Mouse (Mus musculus): Measurements from ENCODE around the gene Bcan. TPM values are rescaled to one million over a fixed set of nuclear protein-coding genes. Genes with fewer than 3 reads are reported as not detected.
A peak's percentile ranks its signal among the peaks of the same experiment; 100 is the strongest.

Gene Bcan
- total and polyA plus RNA-seq, 2 experiments from 2014 or later, result 229 to 347 TPM

DNA sequence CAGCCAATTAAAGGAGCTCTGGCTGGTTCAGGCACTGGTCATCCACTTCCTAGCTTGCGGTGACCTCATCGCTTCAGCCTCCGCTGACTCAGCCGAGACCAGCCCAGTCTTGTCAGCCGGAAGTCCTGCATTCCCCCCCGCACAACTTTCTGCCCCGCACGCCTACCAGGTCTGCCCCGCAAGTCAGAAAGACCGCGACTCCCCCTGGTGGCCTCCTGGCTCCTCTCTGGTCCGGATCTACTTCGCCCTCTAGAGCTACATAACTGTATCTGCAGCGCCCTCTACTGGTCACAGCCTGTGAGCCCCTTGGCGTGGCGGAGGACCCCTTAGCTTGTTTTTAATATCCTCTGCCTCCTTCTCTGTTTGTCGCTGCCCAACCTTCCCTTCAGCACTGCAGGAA is 13.2 kb downstream of the Bcan start:
- peak overlapping the region; percentile 30 for H3K4me3 ChIP-seq (ENCODE audit: low read length)
- peak overlapping the region; percentile 60 for H3K4me2 ChIP-seq (ENCODE audit: low read depth, low read length)
- H3K9me3 ChIP-seq (ENCODE audit: low read length), result no peaks in the 10 kb centered on the region
- ATAC-seq, result peak; percentile 86
- no peaks in the 10 kb centered on the region for H3K27me3 ChIP-seq (ENCODE audit: insufficient read depth, low read length)
- WGBS, result 1% methylated on average over 17 of the region's 17 CpGs
- peak overlapping the region; percentile 67 for H3K27ac ChIP-seq
- H3K9ac ChIP-seq (replicated peaks; ENCODE audit: low read length), result peak overlapping the region; percentile 39
- TF ChIP-seq CTCF (IDR thresholded peaks at IDR 0.05; ENCODE audit: low read depth), result peak; percentile 99
- DNase-seq (ENCODE audit: low spot score), result peak; percentile 99
- H3K4me1 ChIP-seq (ENCODE audit: insufficient read depth, low read length), result peaks cover 17% of the 10 kb centered on the region
- H3K36me3 ChIP-seq (ENCODE audit: insufficient read depth, low read length), result no peaks in the 10 kb centered on the region

DNA sequence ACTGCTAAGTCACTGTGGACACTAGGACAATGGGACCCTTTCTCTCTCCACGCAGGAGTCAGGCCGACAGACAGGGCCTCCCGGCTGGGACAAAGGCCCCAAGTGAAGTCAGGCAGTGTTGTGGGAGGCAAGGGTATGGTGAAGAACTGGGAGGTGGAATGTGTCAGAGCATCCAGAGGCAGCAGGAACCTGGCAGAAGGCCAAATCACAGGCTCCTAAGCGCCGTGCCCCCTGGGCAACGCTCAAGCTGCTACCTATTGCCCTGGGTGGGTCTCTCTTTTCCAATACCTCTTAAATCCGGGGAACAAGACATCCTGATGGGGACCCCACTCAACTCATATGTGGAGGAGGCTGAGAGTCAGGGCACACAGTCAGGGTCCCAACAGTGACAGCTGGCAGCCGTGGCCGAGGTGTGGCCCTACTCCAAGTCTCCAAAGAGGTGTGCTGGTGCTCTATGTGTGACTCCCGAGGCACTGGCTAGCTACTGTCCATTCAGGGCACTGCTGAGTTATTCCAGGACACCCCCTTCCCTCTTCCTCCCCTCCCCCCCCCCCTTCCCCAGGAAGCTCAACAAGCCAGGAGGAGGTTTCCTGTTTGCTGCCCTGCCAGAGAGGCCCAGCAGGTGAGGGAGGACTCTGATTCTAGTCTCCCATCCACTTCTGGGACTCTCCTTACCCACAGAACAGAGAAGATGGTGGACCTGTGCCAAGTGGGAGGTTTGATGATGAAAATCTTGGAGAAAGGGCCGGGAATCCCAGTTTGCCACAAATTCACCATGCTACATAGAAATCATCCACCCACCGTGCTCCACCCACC is 14.3 kb downstream of the Bcan start:
- no peaks in the 10 kb centered on the region for H3K27me3 ChIP-seq (ENCODE audit: insufficient read depth, low read length)
- H3K4me1 ChIP-seq (ENCODE audit: insufficient read depth, low read length), result peaks cover 19% of the 10 kb centered on the region
- no peak overlapping the region for H3K4me3 ChIP-seq (ENCODE audit: low read length)
- H3K36me3 ChIP-seq (ENCODE audit: insufficient read depth, low read length), result no peaks in the 10 kb centered on the region
- no peak for TF ChIP-seq CTCF (IDR thresholded peaks at IDR 0.05; ENCODE audit: low read depth)
- 12% methylated on average over 12 of the region's 12 CpGs for WGBS
- H3K9me3 ChIP-seq (ENCODE audit: low read length), result no peaks in the 10 kb centered on the region
- peak; percentile 10; the same call in 1 of the 2 replicates for ATAC-seq
- no peak overlapping the region for H3K4me2 ChIP-seq (ENCODE audit: low read depth, low read length)
- no peak overlapping the region for H3K9ac ChIP-seq (replicated peaks; ENCODE audit: low read length)
- peak overlapping the region; percentile 48 for H3K27ac ChIP-seq
- DNase-seq (ENCODE audit: low spot score), result no peak

- Histone ChIP-seq H3K27ac (no peak overlapping the region), H3K4me1 (ENCODE audit: insufficient read depth, low read length) (peaks cover 19% of the 10 kb centered on the region), H3K9ac (replicated peaks; ENCODE audit: low read length) (no peak overlapping the region), H3K9me3 (ENCODE audit: low read length) (no peaks in the 10 kb centered on the region), H3K36me3 (ENCODE audit: insufficient read depth, low read length) (no peaks in the 10 kb centered on the region), H3K4me2 (ENCODE audit: low read depth, low read length) (no peak overlapping the region), H3K27me3 (ENCODE audit: insufficient read depth, low read length) (no peaks in the 10 kb centered on the region), H3K4me3 (ENCODE audit: low read length) (no peak overlapping the region)
- 28% methylated on average over 3 of the region's 3 CpGs for WGBS
- DNase-seq (ENCODE audit: low spot score) (no peak), ATAC-seq (no peak)
- no peak for TF ChIP-seq CTCF (IDR thresholded peaks at IDR 0.05; ENCODE audit: low read depth)
Observed at GRCm38 (mm10) chr3:87984094-87984493, 15.9 kb downstream of the Bcan start.

DNA sequence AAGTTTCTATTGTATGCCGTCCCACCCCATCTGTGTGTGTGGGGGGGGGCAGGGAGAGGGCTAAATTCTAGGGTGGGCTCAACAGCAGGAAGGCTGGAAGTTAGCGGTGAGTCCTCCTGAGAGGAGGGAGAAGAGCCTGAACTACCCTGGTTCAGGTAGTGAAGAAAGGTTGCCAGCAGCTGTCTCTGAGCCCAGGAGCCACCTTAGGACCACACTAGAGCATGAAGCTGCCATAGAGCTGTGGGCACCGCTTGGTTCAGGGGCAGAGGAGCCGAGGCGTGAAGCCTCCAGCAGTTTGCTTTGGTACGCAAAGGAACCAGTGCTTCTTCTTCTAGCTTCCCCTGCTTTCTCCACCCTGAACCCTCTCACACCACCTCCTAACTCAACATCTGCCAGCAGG is 16.4 kb downstream of the Bcan start:
- DNase-seq (ENCODE audit: low spot score), result no peak
- no peaks in the 10 kb centered on the region for H3K9me3 ChIP-seq (ENCODE audit: low read length)
- no peak overlapping the region for H3K4me2 ChIP-seq (ENCODE audit: low read depth, low read length)
- H3K36me3 ChIP-seq (ENCODE audit: insufficient read depth, low read length), result no peaks in the 10 kb centered on the region
- no peak for TF ChIP-seq CTCF (IDR thresholded peaks at IDR 0.05; ENCODE audit: low read depth)
- ATAC-seq, result no peak
- H3K27ac ChIP-seq, result no peak overlapping the region
- 45% methylated on average over 6 of the region's 6 CpGs for WGBS
- H3K27me3 ChIP-seq (ENCODE audit: insufficient read depth, low read length), result no peaks in the 10 kb centered on the region
- H3K4me3 ChIP-seq (ENCODE audit: low read length), result no peak overlapping the region
- H3K9ac ChIP-seq (replicated peaks; ENCODE audit: low read length), result no peak overlapping the region
- H3K4me1 ChIP-seq (ENCODE audit: insufficient read depth, low read length), result peaks cover 19% of the 10 kb centered on the region

GRCm38 (mm10) chr3:87982836-87983601 is 17.0 kb downstream of the Bcan start:
- no peak for TF ChIP-seq CTCF (IDR thresholded peaks at IDR 0.05; ENCODE audit: low read depth)
- H3K9me3 ChIP-seq (ENCODE audit: low read length), result no peaks in the 10 kb centered on the region
- ATAC-seq (0 out of 2 replicates have a peak, but pooled peaks have one; percentile 1), DNase-seq (ENCODE audit: low spot score) (no peak)
- WGBS, result 16% methylated on average over 13 of the region's 13 CpGs
- H3K9ac ChIP-seq (replicated peaks; ENCODE audit: low read length), result no peak overlapping the region; the same call in 1 of the 2 replicates
- H3K36me3 ChIP-seq (ENCODE audit: insufficient read depth, low read length), result no peaks in the 10 kb centered on the region
- peak overlapping the region; percentile 58; the same call in 1 of the 2 replicates for H3K27ac ChIP-seq
- H3K27me3 ChIP-seq (ENCODE audit: insufficient read depth, low read length), result no peaks in the 10 kb centered on the region
- no peak overlapping the region for H3K4me3 ChIP-seq (ENCODE audit: low read length)
- 0 out of 2 replicates have a peak overlapping the region, but pooled peaks have one; percentile 0 for H3K4me2 ChIP-seq (ENCODE audit: low read depth, low read length)
- peaks cover 19% of the 10 kb centered on the region for H3K4me1 ChIP-seq (ENCODE audit: insufficient read depth, low read length)

GRCm38 (mm10) chr3:87981894-87982835 is 17.9 kb downstream of the Bcan start:
- ATAC-seq (no peak), DNase-seq (ENCODE audit: low spot score) (no peak)
- 36% methylated on average over 12 of the region's 12 CpGs for WGBS
- H3K4me3 ChIP-seq (ENCODE audit: low read length), result no peak overlapping the region
- H3K27ac ChIP-seq, result peak overlapping the region; percentile 58
- no peak for TF ChIP-seq CTCF (IDR thresholded peaks at IDR 0.05; ENCODE audit: low read depth)
- 0 out of 2 replicates have a peak overlapping the region, but pooled peaks have one; percentile 0 for H3K4me2 ChIP-seq (ENCODE audit: low read depth, low read length)
- H3K27me3 ChIP-seq (ENCODE audit: insufficient read depth, low read length), result no peaks in the 10 kb centered on the region
- peaks cover 19% of the 10 kb centered on the region for H3K4me1 ChIP-seq (ENCODE audit: insufficient read depth, low read length)
- no peaks in the 10 kb centered on the region for H3K36me3 ChIP-seq (ENCODE audit: insufficient read depth, low read length)
- H3K9me3 ChIP-seq (ENCODE audit: low read length), result no peaks in the 10 kb centered on the region
- H3K9ac ChIP-seq (replicated peaks; ENCODE audit: low read length), result no peak overlapping the region

Data from hindbrain, postnatal 0 days (tissue).